Mouse (Mus musculus): ENCODE results near the gene Ccdc40.

GRCm38 (mm10) chr11:119227591-119227990 lies 781 bp upstream of the Ccdc40 start:
- TF ChIP-seq CTCF (IDR thresholded peaks at IDR 0.05) = no peak
- TF ChIP-seq EP300 (IDR thresholded peaks at IDR 0.05) = no peak
